Mouse (Mus musculus): ENCODE data around the gene Dip2c. TPM values are rescaled to one million over a fixed set of nuclear protein-coding genes. Genes with fewer than 3 reads are reported as not detected.

Dip2c gene
- polyA plus RNA-seq (2012; rRNA removed): 4.0 and 4.4 TPM in 2 replicates

DNA sequence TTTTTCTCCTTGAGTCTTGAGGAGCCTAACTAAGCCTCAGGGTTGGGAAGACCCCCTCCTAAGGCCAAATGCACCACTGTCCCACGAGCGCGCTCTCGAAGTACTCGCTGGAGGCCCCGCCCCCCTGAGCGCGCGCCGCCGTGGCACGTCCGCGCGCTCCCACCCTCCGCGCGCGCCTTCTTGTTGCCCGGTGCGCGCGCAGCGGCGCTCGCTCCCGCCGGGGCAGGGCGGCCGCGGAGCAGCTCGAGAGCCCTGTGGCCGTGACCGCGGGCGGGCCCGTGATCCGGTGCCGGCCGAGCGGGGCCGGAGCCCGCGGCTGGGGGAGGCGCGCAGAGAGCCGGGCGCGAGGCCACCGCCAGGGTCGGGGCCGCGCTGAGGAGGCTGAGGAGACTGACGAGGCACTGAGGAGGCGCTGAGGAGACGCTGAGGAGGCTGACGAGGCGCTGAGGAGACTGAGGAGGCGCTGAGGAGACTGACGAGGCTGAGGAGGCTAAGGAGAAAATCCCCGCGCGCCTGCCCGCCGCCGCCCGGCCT lies at the start of gene Dip2c:
Gene Dip2c, plus strand, starts transcription at position 207 of the 534 bp plus-strand sequence.
- Histone ChIP-seq H3K27me3 (ENCODE audit: control insufficient read depth, insufficient read depth, low read length) (no peaks in the 10 kb centered on the region), H3K4me3 (ENCODE audit: control insufficient read depth, low read depth, low read length) (peak within 1 kb of the TSS; percentile 94), H3K27ac (ENCODE audit: control insufficient read depth, insufficient read depth, low read depth, low read length) (peak within 1 kb of the TSS; percentile 90), H3K4me1 (ENCODE audit: control insufficient read depth, insufficient read depth, low read length) (peaks cover 3% of the 10 kb centered on the region), H3K36me3 (ENCODE audit: control insufficient read depth, insufficient read depth, low read length) (no peaks in the 10 kb centered on the region)
- no peak for TF ChIP-seq CTCF (IDR thresholded peaks at IDR 0.05; ENCODE audit: control insufficient read depth, insufficient read depth, insufficient replicate concordance, low read depth, low read length)
- peak; percentile 39; the same call in 1 of the 2 replicates for TF ChIP-seq POLR2A (IDR thresholded peaks at IDR 0.05; ENCODE audit: control insufficient read depth, low read depth, low read length)

DNA sequence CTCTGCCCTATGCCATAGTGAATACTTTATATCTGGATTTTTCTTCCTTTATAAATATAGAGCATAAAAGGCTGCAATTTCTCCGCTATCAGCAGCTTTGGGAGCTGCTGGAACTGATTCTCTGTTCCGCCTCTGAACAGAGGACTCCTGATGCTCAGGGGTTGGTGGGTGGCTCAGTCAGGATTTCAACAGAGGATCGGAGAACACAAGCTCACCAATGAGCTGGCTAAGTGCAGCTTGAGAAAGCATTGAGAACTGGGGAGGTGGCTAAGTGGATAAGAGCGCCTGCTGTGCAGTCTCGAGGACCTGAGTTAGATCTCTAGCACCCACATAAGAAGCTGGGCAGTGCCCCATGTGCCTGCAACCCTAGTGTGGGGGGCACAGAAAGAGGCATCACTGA lies 49.2 kb upstream of the Dip2c start:
- Histone ChIP-seq H3K36me3 (ENCODE audit: control insufficient read depth, insufficient read depth, low read length) (no peaks in the 10 kb centered on the region), H3K4me3 (ENCODE audit: control insufficient read depth, low read depth, low read length) (no peak overlapping the region), H3K27ac (ENCODE audit: control insufficient read depth, insufficient read depth, low read depth, low read length) (no peak overlapping the region), H3K27me3 (ENCODE audit: control insufficient read depth, insufficient read depth, low read length) (no peaks in the 10 kb centered on the region), H3K4me1 (ENCODE audit: control insufficient read depth, insufficient read depth, low read length) (peaks cover 2% of the 10 kb centered on the region)
- no peak for TF ChIP-seq CTCF (IDR thresholded peaks at IDR 0.05; ENCODE audit: control insufficient read depth, insufficient read depth, insufficient replicate concordance, low read depth, low read length)
- TF ChIP-seq POLR2A (IDR thresholded peaks at IDR 0.05; ENCODE audit: control insufficient read depth, low read depth, low read length): no peak

DNA sequence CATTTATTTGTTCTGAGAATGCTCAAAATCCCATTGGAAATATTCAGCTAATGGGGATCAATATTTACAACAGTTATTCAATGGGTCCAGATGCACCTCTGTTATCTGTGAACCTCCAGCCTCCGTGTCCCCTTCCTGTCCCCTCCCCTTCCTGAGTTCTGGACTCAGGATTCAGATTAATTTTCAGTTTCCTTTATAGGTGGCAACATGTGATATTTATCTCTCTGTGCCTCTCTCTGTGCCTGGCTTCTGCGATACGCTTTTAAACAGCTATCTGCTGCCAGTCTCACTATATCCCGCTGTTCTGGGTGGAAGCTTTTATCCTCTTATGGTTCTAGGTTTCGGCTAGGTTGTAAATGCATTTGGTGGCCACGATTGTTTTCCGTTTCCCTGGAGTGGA lies 38.8 kb upstream of the Dip2c start:
- no peak overlapping the region for H3K4me3 ChIP-seq (ENCODE audit: control insufficient read depth, low read depth, low read length)
- TF ChIP-seq CTCF (IDR thresholded peaks at IDR 0.05; ENCODE audit: control insufficient read depth, insufficient read depth, insufficient replicate concordance, low read depth, low read length) (no peak), POLR2A (IDR thresholded peaks at IDR 0.05; ENCODE audit: control insufficient read depth, low read depth, low read length) (no peak)
- H3K27ac ChIP-seq (ENCODE audit: control insufficient read depth, insufficient read depth, low read depth, low read length): no peak overlapping the region

DNA sequence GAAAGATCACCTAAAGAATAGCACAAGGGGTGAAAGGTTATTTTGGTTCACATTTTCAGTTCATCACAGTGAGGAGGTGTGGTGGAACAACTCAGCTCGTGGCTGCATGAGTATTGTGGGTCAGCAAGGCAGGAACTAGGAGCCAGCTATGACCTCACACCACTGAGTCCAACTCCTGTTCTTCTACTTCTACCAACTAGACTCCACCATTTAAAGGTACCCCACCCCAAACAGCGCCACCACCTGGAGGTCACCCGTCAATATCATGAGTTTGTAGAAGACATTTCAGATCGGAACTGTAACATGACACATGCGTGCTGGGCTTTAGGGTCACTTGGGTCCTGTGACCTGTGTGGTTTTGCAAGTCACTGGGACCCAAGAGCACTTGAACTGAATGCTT lies 37.2 kb upstream of the Dip2c start:
- no peaks in the 10 kb centered on the region; the same call in none of the 2 replicates for H3K4me1 ChIP-seq (ENCODE audit: control insufficient read depth, insufficient read depth, low read length)
- TF ChIP-seq POLR2A (IDR thresholded peaks at IDR 0.05; ENCODE audit: control insufficient read depth, low read depth, low read length) (no peak), CTCF (IDR thresholded peaks at IDR 0.05; ENCODE audit: control insufficient read depth, insufficient read depth, insufficient replicate concordance, low read depth, low read length) (no peak)
- H3K27ac ChIP-seq (ENCODE audit: control insufficient read depth, insufficient read depth, low read depth, low read length): no peak overlapping the region
- no peaks in the 10 kb centered on the region for H3K36me3 ChIP-seq (ENCODE audit: control insufficient read depth, insufficient read depth, low read length)
- H3K4me3 ChIP-seq (ENCODE audit: control insufficient read depth, low read depth, low read length): no peak overlapping the region
- H3K27me3 ChIP-seq (ENCODE audit: control insufficient read depth, insufficient read depth, low read length): no peaks in the 10 kb centered on the region

More for the DNA sequence above, 38.8 kb upstream of the Dip2c start:
- Histone ChIP-seq H3K27me3 (ENCODE audit: control insufficient read depth, insufficient read depth, low read length) (no peaks in the 10 kb centered on the region), H3K36me3 (ENCODE audit: control insufficient read depth, insufficient read depth, low read length) (no peaks in the 10 kb centered on the region), H3K4me1 (ENCODE audit: control insufficient read depth, insufficient read depth, low read length) (peaks cover 2% of the 10 kb centered on the region)

DNA sequence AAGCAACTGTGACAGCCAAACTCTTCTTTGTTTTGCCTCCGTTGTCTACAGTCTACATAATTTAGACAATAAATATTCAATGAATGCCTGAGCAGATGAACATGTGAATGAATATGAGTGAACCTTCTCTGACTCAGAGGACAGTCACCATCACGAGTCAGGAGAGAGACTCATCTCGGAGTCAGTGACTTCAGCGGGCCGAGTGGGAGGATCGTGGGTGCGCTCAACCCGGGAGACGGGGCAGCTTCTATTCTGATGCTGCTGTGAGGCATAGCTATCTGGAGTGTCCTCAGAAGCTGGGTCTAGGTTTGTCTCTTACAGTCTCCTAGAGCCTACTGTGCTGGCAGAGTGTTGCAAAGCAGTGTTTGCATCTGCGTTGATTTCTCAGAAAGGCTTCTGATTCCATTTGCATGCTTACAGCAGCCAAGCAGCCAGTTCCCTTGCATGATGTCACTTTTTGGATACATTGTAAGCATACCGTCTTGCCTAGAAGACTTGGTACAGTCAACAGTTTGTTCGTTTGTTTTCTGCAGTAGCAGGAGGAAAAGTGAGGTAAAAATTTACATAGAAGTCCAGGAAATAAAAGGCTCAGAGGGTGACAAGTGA lies 36.6 kb upstream of the Dip2c start:
- Histone ChIP-seq H3K27ac (ENCODE audit: control insufficient read depth, insufficient read depth, low read depth, low read length) (no peak overlapping the region), H3K4me3 (ENCODE audit: control insufficient read depth, low read depth, low read length) (no peak overlapping the region), H3K4me1 (ENCODE audit: control insufficient read depth, insufficient read depth, low read length) (no peaks in the 10 kb centered on the region; the same call in 1 of the 2 replicates), H3K36me3 (ENCODE audit: control insufficient read depth, insufficient read depth, low read length) (no peaks in the 10 kb centered on the region), H3K27me3 (ENCODE audit: control insufficient read depth, insufficient read depth, low read length) (no peaks in the 10 kb centered on the region)
- TF ChIP-seq POLR2A (IDR thresholded peaks at IDR 0.05; ENCODE audit: control insufficient read depth, low read depth, low read length): no peak
- no peak for TF ChIP-seq CTCF (IDR thresholded peaks at IDR 0.05; ENCODE audit: control insufficient read depth, insufficient read depth, insufficient replicate concordance, low read depth, low read length)

DNA sequence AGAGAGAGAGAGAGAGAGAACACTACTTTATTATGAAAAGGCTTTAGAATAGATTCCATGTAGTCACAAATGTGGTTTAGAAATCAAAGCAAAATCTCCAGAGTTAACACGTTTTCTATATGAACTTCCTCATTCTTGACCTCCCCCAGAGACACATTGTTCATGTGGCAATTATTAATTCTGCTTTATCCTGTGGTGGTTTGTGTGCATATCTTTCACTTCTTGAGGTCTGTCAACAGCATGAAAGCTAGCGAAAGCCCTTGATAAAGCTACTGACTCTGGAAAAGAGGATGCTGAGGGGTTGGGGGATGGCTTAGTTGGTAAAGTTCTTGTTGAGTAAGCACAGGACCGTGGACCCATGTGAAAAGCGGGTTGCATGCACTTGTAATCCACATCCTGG lies 14.6 kb upstream of the Dip2c start:
- Histone ChIP-seq H3K4me1 (ENCODE audit: control insufficient read depth, insufficient read depth, low read length) (no peaks in the 10 kb centered on the region), H3K4me3 (ENCODE audit: control insufficient read depth, low read depth, low read length) (no peak overlapping the region), H3K27me3 (ENCODE audit: control insufficient read depth, insufficient read depth, low read length) (no peaks in the 10 kb centered on the region), H3K27ac (ENCODE audit: control insufficient read depth, insufficient read depth, low read depth, low read length) (no peak overlapping the region), H3K36me3 (ENCODE audit: control insufficient read depth, insufficient read depth, low read length) (no peaks in the 10 kb centered on the region)
- TF ChIP-seq POLR2A (IDR thresholded peaks at IDR 0.05; ENCODE audit: control insufficient read depth, low read depth, low read length) (no peak), CTCF (IDR thresholded peaks at IDR 0.05; ENCODE audit: control insufficient read depth, insufficient read depth, insufficient replicate concordance, low read depth, low read length) (no peak)

DNA sequence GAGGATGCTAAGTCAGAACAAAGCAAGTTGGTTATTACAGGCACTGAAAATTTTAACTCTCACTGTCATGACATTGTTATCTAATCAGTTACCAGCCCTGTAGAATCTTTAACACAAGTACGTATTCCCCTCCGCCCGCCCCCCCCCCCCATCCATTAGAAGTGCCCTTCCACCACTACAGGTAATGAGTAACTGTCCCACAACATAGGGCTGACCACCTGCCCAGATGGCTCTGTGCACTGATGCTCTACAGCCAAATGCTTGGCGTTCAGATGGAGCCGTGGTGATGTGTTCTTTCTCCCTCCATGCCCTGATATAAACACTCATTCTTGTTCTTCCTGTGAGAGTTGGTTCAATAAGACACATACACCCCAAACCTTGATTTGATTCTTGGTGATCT lies 10.8 kb upstream of the Dip2c start:
- H3K27me3 ChIP-seq (ENCODE audit: control insufficient read depth, insufficient read depth, low read length): no peaks in the 10 kb centered on the region
- no peak overlapping the region for H3K4me3 ChIP-seq (ENCODE audit: control insufficient read depth, low read depth, low read length)
- no peaks in the 10 kb centered on the region for H3K36me3 ChIP-seq (ENCODE audit: control insufficient read depth, insufficient read depth, low read length)
- TF ChIP-seq CTCF (IDR thresholded peaks at IDR 0.05; ENCODE audit: control insufficient read depth, insufficient read depth, insufficient replicate concordance, low read depth, low read length) (no peak), POLR2A (IDR thresholded peaks at IDR 0.05; ENCODE audit: control insufficient read depth, low read depth, low read length) (no peak)
- H3K27ac ChIP-seq (ENCODE audit: control insufficient read depth, insufficient read depth, low read depth, low read length): no peak overlapping the region
- H3K4me1 ChIP-seq (ENCODE audit: control insufficient read depth, insufficient read depth, low read length): no peaks in the 10 kb centered on the region
